Mouse (Mus musculus): ENCODE data around the gene Gm20388.

DNA sequence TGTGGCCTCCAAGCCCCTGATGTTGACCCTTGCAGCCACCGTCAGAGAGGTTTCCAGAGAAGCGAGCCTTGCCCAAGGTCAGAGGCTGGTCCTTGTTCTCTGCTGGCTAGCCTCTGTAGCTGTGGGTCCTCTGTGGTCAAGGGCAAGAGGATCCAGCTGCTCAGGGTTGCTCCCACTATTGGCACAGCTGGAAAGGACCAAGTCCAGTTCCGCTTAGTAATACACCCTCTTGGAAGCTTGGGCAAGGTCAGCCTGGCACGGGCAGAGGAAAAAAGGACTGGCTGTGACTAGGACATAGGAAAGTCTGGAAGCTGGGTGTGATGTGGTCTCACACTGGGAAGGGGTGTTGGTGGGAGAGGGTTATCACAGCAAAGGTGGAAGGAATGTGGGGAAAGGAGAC is 538.5 kb downstream of the Gm20388 start:
- TF ChIP-seq CTCF (conservative IDR thresholded peaks at IDR 0.05; ENCODE audit: insufficient read depth, insufficient read length, low read depth, low read length) = no peak
- no peak for TF ChIP-seq POLR2A (IDR thresholded peaks at IDR 0.05; ENCODE audit: low read depth, low read length)

All from kidney, adult 2 months (tissue).